ENCODE assay signal across 8 mouse cellular contexts in the genomic region with DNA sequence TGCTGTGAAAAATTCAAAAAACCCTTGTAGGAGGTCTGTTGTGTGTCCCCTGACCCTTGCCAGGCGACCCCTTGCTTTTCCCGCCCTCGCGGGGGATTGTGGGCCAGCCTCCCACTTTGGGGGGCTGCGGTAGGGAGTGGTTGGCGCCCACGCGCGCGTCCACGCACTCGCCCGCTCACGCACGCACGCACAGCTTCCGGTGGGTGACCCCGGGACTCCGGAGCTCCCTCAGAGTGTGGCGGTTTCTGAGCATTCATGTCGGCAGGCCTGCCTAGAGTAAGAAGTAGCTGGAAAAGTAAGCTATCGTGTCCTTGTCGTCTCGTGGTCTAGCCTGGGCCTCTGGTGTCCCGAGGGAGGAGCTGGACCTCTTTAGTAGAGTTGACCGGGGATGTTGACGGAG. TPM values are rescaled to one million over a fixed set of nuclear protein-coding genes. Genes with fewer than 3 reads are reported as not detected.
DNase-seq lines count a peak whose midpoint lies in the region; ATAC-seq and TF ChIP-seq lines count a peak whose summit lies in the region.

Gene Rad51c (minus strand): TSS at position 79 of the 400 bp plus-strand sequence.
Gene Tex14 (plus strand): TSS at position 190 of the 400 bp plus-strand sequence.

- no peaks in the 10 kb centered on the region for H3K27me3 ChIP-seq in heart, embryonic 16.5 days (ENCODE audit: control insufficient read depth, insufficient read depth, low read length)
- H3K27me3 ChIP-seq in liver, embryonic 11.5 days (replicated peaks; ENCODE audit: control insufficient read depth, insufficient read depth, low read length), result no peaks in the 10 kb centered on the region
- no peaks in the 10 kb centered on the region for H3K27me3 ChIP-seq in small intestine, adult 2 months (ENCODE audit: control insufficient read depth, insufficient read depth, low read length)

- ATAC-seq in heart, embryonic 16.5 days (replicated peaks; ENCODE audit: extremely low read depth, insufficient read depth, low FRiP score), result no peak
- ATAC-seq in liver, embryonic 11.5 days (replicated peaks; ENCODE audit: low FRiP score), result no peak

- 69% methylated on average over 27 of the region's 27 CpGs for WGBS in heart, embryonic 16.5 days
- 73% methylated on average over 27 of the region's 27 CpGs for WGBS in liver, embryonic 11.5 days
- WGBS in small intestine, adult 2 months, result 78% methylated on average over 27 of the region's 27 CpGs

- peak; percentile 46 for DNase-seq in gastrocnemius, adult 2 months
- no peak for DNase-seq in gastrocnemius, adult 18-20 months (ENCODE audit: low spot score)
- peak; percentile 24 to 71 for DNase-seq in spleen, postnatal 4 days (ENCODE audit: low spot score in 2 of 2)
- DNase-seq in spleen, postnatal 14 days (ENCODE audit: low spot score in 2 of 2), result no peak
- no peak for DNase-seq in liver, embryonic 11.5 days (ENCODE audit: low spot score)
- DNase-seq in T-cell, adult 2 months (ENCODE audit: low spot score), result no peak

- H3K27ac ChIP-seq in gastrocnemius, adult 2 months, result peak within 1 kb of the TSS; percentile 90
- H3K27ac ChIP-seq in heart, embryonic 16.5 days (ENCODE audit: low read length), result peak within 1 kb of the TSS; percentile 95
- peak within 1 kb of the TSS; percentile 94 for H3K27ac ChIP-seq in liver, embryonic 11.5 days (ENCODE audit: low read depth, low read length)
- H3K27ac ChIP-seq in small intestine, adult 2 months (ENCODE audit: insufficient read depth, low read depth, low read length), result peak within 1 kb of the TSS; percentile 64

- H3K4me3 ChIP-seq in gastrocnemius, adult 2 months, result peak within 1 kb of the TSS; percentile 87
- H3K4me3 ChIP-seq in heart, embryonic 16.5 days (ENCODE audit: low read length), result peak within 1 kb of the TSS; percentile 74
- peak within 1 kb of the TSS; percentile 66 for H3K4me3 ChIP-seq in liver, embryonic 11.5 days (ENCODE audit: low read depth, low read length)
- H3K4me3 ChIP-seq in small intestine, adult 2 months (ENCODE audit: low read depth, low read length), result peak within 1 kb of the TSS; percentile 70

- peak within 1 kb of the TSS; percentile 88 for H3K4me2 ChIP-seq in heart, embryonic 16.5 days (ENCODE audit: low read depth, low read length)
- peak within 1 kb of the TSS; percentile 88 for H3K4me2 ChIP-seq in liver, embryonic 11.5 days

- peaks cover 4% of the 10 kb centered on the region for H3K4me1 ChIP-seq in heart, embryonic 16.5 days (ENCODE audit: control insufficient read depth, insufficient read depth, low read length)
- H3K4me1 ChIP-seq in liver, embryonic 11.5 days (replicated peaks; ENCODE audit: control insufficient read depth, insufficient read depth, low read length), result peaks cover 4% of the 10 kb centered on the region; the same call in 1 of the 2 replicates
- peaks cover 4% of the 10 kb centered on the region; the same call in 1 of the 2 replicates for H3K4me1 ChIP-seq in small intestine, adult 2 months (ENCODE audit: control insufficient read depth, insufficient read depth, insufficient read length, low read length)

- no peak for TF ChIP-seq CTCF in gastrocnemius, adult 2 months (IDR thresholded peaks at IDR 0.05)
- TF ChIP-seq CTCF in small intestine, adult 2 months (IDR thresholded peaks at IDR 0.05; ENCODE audit: extremely low read depth, insufficient read length, insufficient replicate concordance, low read depth, low read length), result no peak

- H3K9ac ChIP-seq in heart, embryonic 16.5 days (ENCODE audit: low read length), result peak within 1 kb of the TSS; percentile 89
- peak within 1 kb of the TSS; percentile 87 for H3K9ac ChIP-seq in liver, embryonic 11.5 days (ENCODE audit: low read depth, low read length)

- no peak for TF ChIP-seq POLR2A in small intestine, adult 2 months (IDR thresholded peaks at IDR 0.05; ENCODE audit: low read depth, low read length)

- no peaks in the 10 kb centered on the region for H3K9me3 ChIP-seq in heart, embryonic 16.5 days (replicated peaks; ENCODE audit: control insufficient read depth, low read length)
- H3K9me3 ChIP-seq in liver, embryonic 11.5 days (ENCODE audit: control insufficient read depth, low read length), result no peaks in the 10 kb centered on the region

- intact Hi-C loops in gastrocnemius, adult 2 months (cut with DNase I), result loop anchor here (5.0 kb wide), 1 partner anchor 188 kb away; no protein-coding TSS in a partner anchor

- no peaks in the 10 kb centered on the region for H3K36me3 ChIP-seq in heart, embryonic 16.5 days (ENCODE audit: control insufficient read depth, insufficient read depth)
- H3K36me3 ChIP-seq in liver, embryonic 11.5 days (ENCODE audit: control insufficient read depth, insufficient read depth, low read length), result no peaks in the 10 kb centered on the region
- no peaks in the 10 kb centered on the region for H3K36me3 ChIP-seq in small intestine, adult 2 months (ENCODE audit: control insufficient read depth, insufficient read depth, low read length)

RNA-seq across cellular contexts. Expression of gene Rad51c, which starts in this region (rescaled TPM):
- total RNA-seq in gastrocnemius, adult 2 months (2021), result under 1 TPM; 0.26 to 0.45 TPM
- total RNA-seq in gastrocnemius, adult 18-20 months (2021), result under 1 TPM; 0.17 to 0.18 TPM
- polyA plus RNA-seq in heart, embryonic 16.5 days (2015; fragmentation: Nextera tagmentation; extraction: Ambion mirVana), result 9.2 and 10.1 TPM in 2 replicates
- 5.0 and 5.5 TPM in 2 replicates for polyA plus RNA-seq in liver, embryonic 11.5 days (2014; fragmentation: Nextera tagmentation; extraction: Ambion mirVana)
- polyA plus RNA-seq in small intestine, adult 2 months (2012; rRNA removed), result 0.05 and 0.37 TPM in 2 replicates

RNA-seq across cellular contexts. Expression of gene Tex14, which starts in this region (rescaled TPM):
- total RNA-seq in gastrocnemius, adult 2 months (2021), result not detected
- total RNA-seq in gastrocnemius, adult 18-20 months (2021), result under 1 TPM; 0.14 TPM
- polyA plus RNA-seq in heart, embryonic 16.5 days (2015; fragmentation: Nextera tagmentation; extraction: Ambion mirVana), result 0.06 and 0.42 TPM in 2 replicates
- polyA plus RNA-seq in liver, embryonic 11.5 days (2014; fragmentation: Nextera tagmentation; extraction: Ambion mirVana), result 0.32 and 0.48 TPM in 2 replicates
- polyA plus RNA-seq in small intestine, adult 2 months (2012; rRNA removed), result 0.19 TPM in 1 of 2 replicates, not detected in the other

Comparison
In these comparisons a context has a peak if more than half of its experiments do, and no peak if none do; other contexts are left out.
1. DNase-seq: peak in spleen, postnatal 4 days (2 of 2); none in gastrocnemius, adult 18-20 months (single experiment), spleen, postnatal 14 days (0 of 2), liver, embryonic 11.5 days (single experiment) and T-cell, adult 2 months (single experiment).
2. Peak in DNase-seq, H3K4me3 ChIP-seq and H3K27ac ChIP-seq in gastrocnemius, adult 2 months; RNA of the genes that start here not detected or under 1 TPM.
3. Peak in every context shown above with its lines, with median percentiles within 50 percentile points of each other: H3K27ac ChIP-seq and H3K4me3 ChIP-seq.